Mouse (Mus musculus): Measurements from ENCODE around the gene Lrrc75a.

DNA sequence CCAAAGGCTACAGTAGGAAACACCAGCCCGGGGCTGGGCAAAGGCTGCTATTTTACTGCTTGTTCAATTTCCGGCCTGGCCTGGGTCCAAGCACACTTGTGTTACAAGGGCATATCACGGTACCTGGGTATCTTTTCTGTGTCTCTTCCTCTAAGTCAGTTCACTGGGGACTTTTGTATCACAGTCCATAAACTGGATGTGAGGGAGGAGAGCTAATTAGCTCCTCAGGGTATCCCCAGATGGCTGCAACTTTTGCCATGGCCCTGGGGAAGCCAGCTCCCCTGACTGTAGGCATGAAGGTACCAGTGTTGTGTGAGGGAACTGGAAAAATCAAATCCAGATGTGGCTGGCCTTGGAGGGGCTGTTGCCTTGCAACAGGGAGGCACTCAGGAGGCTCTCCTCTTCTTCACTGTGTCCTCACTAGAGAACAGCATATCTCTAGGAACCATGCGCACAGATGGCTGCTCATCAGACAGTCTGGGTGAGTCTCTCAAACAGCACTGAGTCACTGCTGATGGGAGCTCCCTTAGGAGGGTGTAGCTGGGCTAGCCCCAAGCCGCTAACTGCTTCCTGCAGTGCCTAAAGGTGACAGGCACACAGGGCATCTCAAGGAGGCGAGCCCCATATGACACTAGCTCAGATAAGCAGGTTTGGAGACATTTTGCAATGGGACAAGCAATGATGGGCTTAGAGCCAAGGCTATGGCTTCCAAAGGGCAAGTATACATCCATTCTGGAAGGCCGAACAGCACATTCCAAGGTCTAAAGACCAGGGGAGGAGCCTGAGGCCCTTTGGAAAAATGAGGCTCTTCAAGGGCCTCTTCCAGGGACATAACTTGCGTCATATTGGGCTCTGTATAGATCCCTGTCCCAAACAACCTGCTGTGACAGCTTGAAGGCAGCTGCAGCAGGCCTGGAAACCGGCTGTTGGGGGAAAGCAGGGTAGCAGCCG, 23.7 kb downstream of the Lrrc75a start:
- no peak for TF ChIP-seq CTCF (IDR thresholded peaks at IDR 0.05; ENCODE audit: borderline replicate concordance, control insufficient read depth, extremely low read depth, insufficient read depth, low read length, poor library complexity)
- no peak for TF ChIP-seq POLR2A (IDR thresholded peaks at IDR 0.05; ENCODE audit: control insufficient read depth, extremely low read depth, insufficient read depth, low read length, poor library complexity)
